Mouse (Mus musculus): Measurements from ENCODE around the gene Atp13a2. TPM values are rescaled to one million over a fixed set of nuclear protein-coding genes. Genes with fewer than 3 reads are reported as not detected.

Atp13a2 gene
- total and polyA plus RNA-seq, 3 experiments, result 29.0 to 65.4 TPM; not detected in 1

DNA sequence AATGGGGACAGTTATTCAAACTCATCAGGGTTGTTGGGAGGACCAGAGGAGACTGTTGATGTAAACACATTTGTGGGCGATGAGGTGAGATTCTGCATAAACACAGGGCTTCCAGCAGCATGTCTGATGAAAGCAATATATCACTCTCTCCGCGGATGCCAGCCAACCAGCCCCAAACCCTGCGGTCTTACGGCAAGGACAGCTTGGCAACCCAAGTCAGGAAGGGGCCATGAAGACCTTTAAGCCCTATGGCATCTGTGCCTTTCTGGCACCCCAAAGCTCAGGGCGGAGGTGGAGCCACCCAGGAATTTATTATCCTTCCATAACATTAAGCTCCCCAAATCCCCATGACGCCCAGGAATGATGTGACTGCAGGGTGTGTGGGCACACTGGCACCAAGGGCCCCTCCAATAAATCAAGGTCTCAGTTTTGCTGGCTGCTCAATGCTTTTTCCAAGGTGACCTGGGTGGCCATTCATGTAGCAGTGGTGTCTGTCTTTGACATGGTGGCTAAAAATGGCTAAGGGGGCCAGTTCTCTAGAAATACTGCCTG is 27.5 kb upstream of the Atp13a2 start:
- no peak overlapping the region for H3K27ac ChIP-seq (ENCODE audit: control insufficient read depth, low read depth, low read length)
- no peak overlapping the region for H3K9ac ChIP-seq (ENCODE audit: control insufficient read depth, low read depth, low read length, poor library complexity, severe bottlenecking)
- no peaks in the 10 kb centered on the region; a peak in 1 of 4 replicates for H3K27me3 ChIP-seq (ENCODE audit: control insufficient read depth in 1 of 2, insufficient read depth in 2 of 2, low read length in 2 of 2)
- peaks cover 17% of the 10 kb centered on the region for H3K79me2 ChIP-seq (ENCODE audit: control insufficient read depth, insufficient read depth, low read length, poor library complexity)
- no peak overlapping the region for H3K4me3 ChIP-seq (ENCODE audit: control insufficient read depth in 1 of 2, insufficient read depth in 1 of 2, low read depth in 2 of 2, low read length in 2 of 2)
- peaks cover 0 to 15% of the 10 kb centered on the region in 2 experiments; a peak in 2 of 4 replicates for H3K36me3 ChIP-seq (ENCODE audit: control insufficient read depth in 1 of 2, insufficient read depth in 2 of 2, low read length in 2 of 2)
- no peaks in the 10 kb centered on the region for H3K9me3 ChIP-seq (replicated peaks; ENCODE audit: insufficient read depth, low read length)
- no peak for TF ChIP-seq KAT2A (conservative IDR thresholded peaks at IDR 0.05; ENCODE audit: low read depth, low read length)
- TF ChIP-seq RAD21 (IDR thresholded peaks at IDR 0.05; ENCODE audit: low read depth, low read length), result no peak
- TF ChIP-seq GABPA (IDR thresholded peaks at IDR 0.05; ENCODE audit: low read depth, low read length), result no peak
- no peak for TF ChIP-seq E2F4 (IDR thresholded peaks at IDR 0.05; ENCODE audit: borderline replicate concordance, low read depth, low read length)
- no peak for TF ChIP-seq CHD1 (IDR thresholded peaks at IDR 0.05; ENCODE audit: low read depth, low read length)
- TF ChIP-seq EP300 (IDR thresholded peaks at IDR 0.05; ENCODE audit: low read depth in 1 of 2, low read length in 2 of 2), result no peak
- no peak for TF ChIP-seq NRF1 (IDR thresholded peaks at IDR 0.05; ENCODE audit: insufficient read depth, low read depth, low read length, poor library complexity, severe bottlenecking)
- no peak for TF ChIP-seq MAX (IDR thresholded peaks at IDR 0.05; ENCODE audit: low read length)
- peaks cover 7 to 25% of the 10 kb centered on the region in 2 experiments for H3K4me1 ChIP-seq (ENCODE audit: control insufficient read depth in 1 of 2, insufficient read depth in 2 of 2, low read length in 2 of 2)
- no peak for DNase-seq (ENCODE audit: low read depth, low spot score)

DNA sequence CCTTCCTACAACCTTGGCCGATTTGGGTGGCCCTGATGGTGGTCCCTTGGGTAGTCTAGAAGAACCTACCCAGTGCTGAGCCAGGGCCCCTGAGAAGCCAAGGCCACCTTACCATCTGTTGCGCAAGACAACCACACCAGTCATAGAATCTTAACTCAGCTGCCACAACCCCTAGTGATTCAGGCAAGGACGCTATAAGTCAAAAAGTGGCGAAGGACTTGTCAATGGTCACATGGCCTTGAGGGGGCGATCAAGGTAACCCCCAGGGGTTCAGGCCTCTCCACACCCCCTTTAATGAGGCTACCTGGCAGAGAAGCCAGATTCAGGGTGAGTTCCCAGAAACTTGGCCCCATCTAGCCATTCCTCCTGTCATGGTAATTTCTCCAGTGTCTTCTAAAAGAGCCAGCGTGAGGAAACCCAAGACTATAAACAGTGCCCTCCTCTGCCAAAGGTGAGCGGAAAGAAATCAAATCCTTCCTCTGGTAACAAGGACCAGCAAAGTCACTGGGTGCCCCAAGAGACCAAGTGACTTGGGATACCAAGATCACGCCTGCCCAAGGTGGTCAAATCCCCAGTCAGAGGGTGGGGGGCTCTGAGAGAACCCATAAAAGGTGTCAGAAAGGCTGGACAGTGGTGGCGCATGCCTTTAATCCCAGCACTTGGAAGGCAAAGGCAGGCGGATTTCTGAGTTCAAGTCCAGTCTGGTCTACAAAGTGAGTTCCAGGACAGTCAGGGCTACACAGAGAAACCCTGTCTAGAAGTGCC is 26.8 kb upstream of the Atp13a2 start:
- H3K4me1 ChIP-seq (ENCODE audit: control insufficient read depth in 1 of 2, insufficient read depth in 2 of 2, low read length in 2 of 2), result peaks cover 7 to 25% of the 10 kb centered on the region in 2 experiments
- peaks cover 17% of the 10 kb centered on the region for H3K79me2 ChIP-seq (ENCODE audit: control insufficient read depth, insufficient read depth, low read length, poor library complexity)

More for the DNA sequence above, 26.8 kb upstream of the Atp13a2 start:
- H3K27me3 ChIP-seq (ENCODE audit: control insufficient read depth in 1 of 2, insufficient read depth in 2 of 2, low read length in 2 of 2), result no peaks in the 10 kb centered on the region; a peak in 1 of 4 replicates
- no peak overlapping the region for H3K4me3 ChIP-seq (ENCODE audit: control insufficient read depth in 1 of 2, insufficient read depth in 1 of 2, low read depth in 2 of 2, low read length in 2 of 2)
- no peak for DNase-seq (ENCODE audit: low read depth, low spot score)
- TF ChIP-seq BHLHE40 (IDR thresholded peaks at IDR 0.05; ENCODE audit: borderline replicate concordance, low read depth, low read length), result no peak
- no peak for TF ChIP-seq USF1 (IDR thresholded peaks at IDR 0.05; ENCODE audit: low read depth, low read length)
- no peak for TF ChIP-seq MAFK (IDR thresholded peaks at IDR 0.05; ENCODE audit: borderline replicate concordance, low read depth, low read length)
- no peak for TF ChIP-seq MXI1 (IDR thresholded peaks at IDR 0.05; ENCODE audit: low read depth, low read length)
- TF ChIP-seq E2F4 (IDR thresholded peaks at IDR 0.05; ENCODE audit: borderline replicate concordance, low read depth, low read length), result no peak
- no peak for TF ChIP-seq USF2 (IDR thresholded peaks at IDR 0.05; ENCODE audit: borderline replicate concordance in 1 of 2, insufficient read depth in 1 of 2, low read depth in 1 of 2, low read length in 2 of 2)
- no peak for TF ChIP-seq POLR2AphosphoS5 (IDR thresholded peaks at IDR 0.05; ENCODE audit: borderline replicate concordance, low read depth, low read length)
- TF ChIP-seq JUND (IDR thresholded peaks at IDR 0.05; ENCODE audit: low read depth, low read length), result no peak
- TF ChIP-seq UBTF (IDR thresholded peaks at IDR 0.05; ENCODE audit: borderline replicate concordance, insufficient read depth, low read depth, low read length), result no peak
- no peak for TF ChIP-seq MYC (IDR thresholded peaks at IDR 0.05; ENCODE audit: low read depth, low read length)
- no peak for TF ChIP-seq ETS1 (IDR thresholded peaks at IDR 0.05; ENCODE audit: low read depth, low read length)
- TF ChIP-seq ELF1 (IDR thresholded peaks at IDR 0.05; ENCODE audit: low read depth, low read length), result no peak
- TF ChIP-seq POLR2A (IDR thresholded peaks at IDR 0.05; ENCODE audit: control insufficient read depth in 1 of 2, insufficient read depth in 1 of 2, low read depth in 1 of 2, low read length in 2 of 2, poor library complexity in 1 of 2), result no peak
- no peak overlapping the region for H3K9ac ChIP-seq (ENCODE audit: control insufficient read depth, low read depth, low read length, poor library complexity, severe bottlenecking)
- peaks cover 0 to 18% of the 10 kb centered on the region in 2 experiments; a peak in 2 of 4 replicates for H3K36me3 ChIP-seq (ENCODE audit: control insufficient read depth in 1 of 2, insufficient read depth in 2 of 2, low read length in 2 of 2)
- H3K9me3 ChIP-seq (replicated peaks; ENCODE audit: insufficient read depth, low read length), result no peaks in the 10 kb centered on the region
- no peak overlapping the region for H3K27ac ChIP-seq (ENCODE audit: control insufficient read depth, low read depth, low read length)

Data from MEL (cell line).